Mouse (Mus musculus) liver, postnatal 0 days (tissue): ENCODE data around the gene Pip4k2b. TPM values are rescaled to one million over a fixed set of nuclear protein-coding genes. Genes with fewer than 3 reads are reported as not detected.

Source experiments
- ATAC-seq: fragments of 200-750 bp; cut with Nextera tagmentation; 2 replicates; pipeline ENCODE4 v1.8.0; 2017; ENCODE audit warnings: mild to moderate bottlenecking, moderate library complexity
- DNase-seq: peaks from one replicate; pipeline ENCODE4 v3.0.0-alpha.2; 2016
- H3K27ac ChIP-seq: fragments of 300-500 bp; sonication (generic); 2 replicates; pipeline ENCODE4 v1.5.1; 2014; ENCODE audit warnings: antibody characterized with exemption, moderate library complexity, mild to moderate bottlenecking, low read depth
- H3K27me3 ChIP-seq: fragments of 300-500 bp; sonication (generic); 2 replicates; pipeline ENCODE4 v1.6.1; 2014; ENCODE audit warnings: low read length, control low read depth, mixed read lengths; ENCODE audit not compliant: insufficient read depth
- H3K36me3 ChIP-seq: fragments of 300-500 bp; sonication (generic); replicated peaks from 2 replicates; pipeline ENCODE4 v1.6.1; 2014; ENCODE audit warnings: mild to moderate bottlenecking, control low read depth, low read length, moderate library complexity, mixed read lengths; ENCODE audit not compliant: insufficient read depth
- H3K4me1 ChIP-seq: fragments of 300-500 bp; sonication (generic); 2 replicates; pipeline ENCODE4 v1.6.1; 2014; ENCODE audit warnings: antibody characterized with exemption, mild to moderate bottlenecking, control low read depth; ENCODE audit not compliant: insufficient read depth
- H3K4me2 ChIP-seq: fragments of 300-500 bp; sonication (generic); 2 replicates; pipeline ENCODE4 v1.6.1; 2014; ENCODE audit warnings: low read depth, mild to moderate bottlenecking, low read length, moderate library complexity, mixed read lengths
- H3K4me3 ChIP-seq: fragments of 300-500 bp; sonication (generic); 2 replicates; pipeline ENCODE4 v1.5.1; 2014; ENCODE audit warnings: low read depth, low read length
- H3K9ac ChIP-seq: fragments of 300-500 bp; sonication (generic); replicated peaks from 2 replicates; pipeline ENCODE4 v1.6.1; 2014; ENCODE audit warnings: mild to moderate bottlenecking, moderate library complexity
- H3K9me3 ChIP-seq: fragments of 300-500 bp; sonication (generic); 2 replicates; pipeline ENCODE4 v1.6.1; 2016; ENCODE audit warnings: mild to moderate bottlenecking, control low read depth, low read length, mixed read lengths
- CTCF ChIP-seq: sonication (generic); IDR thresholded peaks from 2 replicates; pipeline ENCODE4 v1.5.1; 2016; ENCODE audit warnings: antibody characterized with exemption, low read depth
- EP300 ChIP-seq: IDR thresholded peaks from 2 replicates; pipeline ENCODE4 v1.6.1; 2016; ENCODE audit warnings: antibody characterized with exemption, low read depth, mild to moderate bottlenecking
- WGBS: fragments of 180-500 bp; shearing (Covaris S2); extraction: QIAGEN DNeasy Blood & Tissue Kit; methylation state at CpG from one replicate; pipeline ENCODE4 v1.1.7; 2014; ENCODE audit not compliant: insufficient replicate concordance; 5-methylcytosine and 5-hydroxymethylcytosine counted together
- polyA plus RNA-seq: library from polyadenylated mRNA; unstranded; fragments of >200 nt; fragmentation: Nextera tagmentation; extraction: Ambion mirVana; gene quantifications from 2 replicates; pipeline ENCODE4 v1.2.1, GENCODE M21; 2015

Pip4k2b gene
- polyA plus RNA-seq, 1 experiment from 2014 or later: 0.59 TPM

DNA sequence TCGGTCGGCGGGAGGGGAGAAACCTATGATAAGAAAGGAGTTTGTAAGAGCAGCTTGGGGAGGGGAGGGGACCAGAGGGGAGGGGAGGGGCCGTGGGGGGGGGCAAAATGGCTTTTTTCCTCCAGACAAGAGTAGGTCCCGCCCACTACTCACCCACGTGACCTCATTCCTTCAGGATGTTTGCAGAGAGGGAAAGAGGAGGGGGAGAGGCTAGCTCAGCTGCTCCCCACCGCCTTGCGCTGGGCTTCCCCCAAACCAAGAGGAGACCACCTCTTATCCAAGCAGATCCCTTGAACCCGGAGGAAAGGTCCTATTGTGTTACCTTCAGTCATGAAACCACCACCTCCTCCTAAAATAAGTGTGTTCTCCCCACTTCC, 44.9 kb downstream of the Pip4k2b start:
- H3K4me3 ChIP-seq: peak overlapping the region; percentile 62
- H3K4me1 ChIP-seq: peaks cover 45% of the 10 kb centered on the region
- H3K27ac ChIP-seq: peak overlapping the region; percentile 49
- peak overlapping the region; percentile 32 for H3K9ac ChIP-seq
- no peak for ATAC-seq
- H3K27me3 ChIP-seq: peaks cover 38% of the 10 kb centered on the region
- H3K36me3 ChIP-seq: 0 out of 2 replicates have a peak, but pooled peaks cover under 1% of the 10 kb centered on the region
- H3K9me3 ChIP-seq: no peaks in the 10 kb centered on the region
- TF ChIP-seq EP300: no peak
- no peak for TF ChIP-seq CTCF
- WGBS: 0% methylated on average over 4 of the region's 9 CpGs
- DNase-seq: peak; percentile 76
- peak overlapping the region; percentile 91 for H3K4me2 ChIP-seq

DNA sequence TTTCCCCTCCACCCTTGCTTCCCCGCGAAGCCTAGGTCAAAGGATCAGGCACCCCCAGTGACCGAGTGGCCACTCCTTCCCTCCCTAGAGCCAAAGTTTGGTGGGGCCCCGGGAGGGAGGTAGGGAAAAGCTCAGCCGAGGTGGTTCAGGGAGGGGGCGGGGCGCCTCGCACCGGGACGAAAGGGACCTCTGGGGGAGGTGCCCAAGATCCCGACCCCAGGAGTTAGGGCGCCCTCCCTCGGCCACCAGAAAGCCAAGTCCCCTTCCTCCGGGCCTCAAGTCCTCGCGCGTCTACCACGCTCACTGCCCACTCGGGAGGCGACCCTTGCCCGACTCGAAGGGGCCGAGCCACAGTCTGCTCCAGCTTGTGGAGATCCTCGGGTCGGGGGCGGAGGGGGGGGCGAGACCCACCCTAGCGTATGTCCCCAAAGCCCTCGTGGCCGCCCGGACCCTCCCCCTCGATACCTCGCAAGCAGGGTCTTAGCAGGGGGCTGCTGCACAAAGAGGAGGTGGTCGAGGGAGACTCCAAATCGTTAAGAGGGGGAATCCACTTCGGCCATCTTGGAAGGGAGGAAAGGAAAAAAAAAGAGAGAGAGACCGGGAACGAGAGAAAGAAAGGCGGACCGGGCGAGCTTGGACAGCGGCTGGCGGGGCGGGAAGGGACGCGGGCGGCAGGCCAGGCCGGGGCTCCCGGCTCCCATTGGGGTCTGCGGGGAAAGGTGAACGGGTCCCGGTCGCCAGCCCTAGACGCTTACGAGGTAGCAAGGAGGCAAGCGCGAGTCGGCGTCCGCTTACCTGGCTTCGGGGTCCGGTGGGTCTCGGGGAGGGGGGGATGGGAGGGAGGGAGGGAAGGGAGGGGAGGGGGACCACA, 45.5 kb downstream of the Pip4k2b start:
- no peak for ATAC-seq
- WGBS: under 1% methylated on average over 51 of the region's 63 CpGs
- H3K9ac ChIP-seq: peak overlapping the region; percentile 64
- peak overlapping the region; percentile 62 for H3K4me3 ChIP-seq
- H3K36me3 ChIP-seq: no peaks in the 10 kb centered on the region
- peak overlapping the region; percentile 91 for H3K4me2 ChIP-seq
- peak; percentile 76 for DNase-seq
- peaks cover 39% of the 10 kb centered on the region for H3K4me1 ChIP-seq
- H3K27ac ChIP-seq: peak overlapping the region; percentile 66
- peaks cover 38% of the 10 kb centered on the region for H3K27me3 ChIP-seq
- TF ChIP-seq CTCF (peak; percentile 52), EP300 (no peak)
- no peaks in the 10 kb centered on the region for H3K9me3 ChIP-seq

DNA sequence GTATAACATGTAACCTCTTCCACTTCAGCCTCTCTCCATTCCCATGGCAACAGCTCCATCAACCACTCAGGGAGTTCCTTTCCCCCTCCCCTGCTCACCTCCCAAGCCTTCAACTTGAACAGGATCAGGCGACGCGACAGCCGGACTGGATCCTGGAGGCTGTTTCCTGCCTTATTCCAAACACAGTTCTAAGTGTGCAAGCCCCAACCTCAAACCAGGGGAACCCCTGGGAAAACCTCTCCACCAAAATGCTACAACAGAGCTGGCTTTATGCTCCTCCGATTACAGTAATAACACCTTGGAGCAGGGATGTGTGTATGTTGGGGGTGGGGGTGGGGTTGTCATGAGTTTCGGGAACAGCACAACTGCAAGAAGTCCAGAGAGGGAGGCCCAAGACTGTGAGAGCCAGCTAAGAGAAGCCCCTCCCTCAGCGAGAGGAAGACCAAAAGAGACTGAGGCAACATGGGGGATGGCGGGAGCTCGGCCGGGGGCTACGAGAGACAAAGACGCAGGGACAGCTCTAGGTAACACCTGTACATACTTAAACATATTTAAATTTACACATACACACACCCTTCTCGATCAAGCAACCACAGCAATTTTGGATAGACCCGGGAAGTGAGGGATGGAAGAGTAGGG, 46.5 kb downstream of the Pip4k2b start:
- Histone ChIP-seq H3K4me3 (peak overlapping the region; percentile 62), H3K36me3 (no peaks in the 10 kb centered on the region), H3K27me3 (peaks cover 38% of the 10 kb centered on the region), H3K9me3 (no peaks in the 10 kb centered on the region), H3K9ac (peak overlapping the region; percentile 64), H3K4me1 (peaks cover 37% of the 10 kb centered on the region), H3K27ac (peak overlapping the region; percentile 66), H3K4me2 (peak overlapping the region; percentile 91)
- no peak for TF ChIP-seq EP300
- no peak for TF ChIP-seq CTCF
- WGBS: 38% methylated on average over 14 of the region's 14 CpGs
- ATAC-seq (no peak), DNase-seq (no peak)

DNA sequence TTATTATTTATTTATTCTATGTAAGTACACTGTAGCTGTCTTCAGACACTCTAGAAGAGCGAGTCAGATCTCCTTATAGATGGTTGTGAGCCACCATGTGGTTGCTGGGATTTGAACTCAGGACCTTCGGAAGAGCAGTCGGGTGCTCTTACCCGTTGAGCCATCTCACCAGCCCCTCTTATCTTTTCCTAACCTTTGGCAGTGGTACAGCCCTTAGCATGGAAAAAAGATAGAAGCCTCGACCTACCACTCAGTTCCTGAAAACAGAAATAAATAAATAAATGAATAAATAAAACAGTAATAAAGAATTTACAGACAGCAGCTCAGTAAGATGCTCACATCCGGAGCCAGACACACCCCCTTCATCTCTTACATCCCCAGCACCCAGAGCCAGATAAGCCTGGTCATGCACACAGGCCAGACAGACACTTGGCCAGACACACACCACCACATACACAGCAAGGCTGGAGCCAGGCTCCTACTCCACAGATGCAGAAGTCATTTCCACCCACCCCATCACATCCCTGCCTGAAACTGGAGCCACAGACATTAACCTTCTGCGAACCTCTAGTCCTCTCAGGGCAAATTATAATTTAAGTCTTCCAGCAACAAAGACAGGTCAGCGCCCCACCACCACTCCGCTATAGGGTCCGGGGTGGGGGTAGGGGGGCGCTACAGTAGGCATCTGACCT, 47.2 kb downstream of the Pip4k2b start:
- DNase-seq (no peak), ATAC-seq (no peak)
- H3K27me3 ChIP-seq: peaks cover 38% of the 10 kb centered on the region
- no peak overlapping the region for H3K27ac ChIP-seq
- H3K4me2 ChIP-seq: peak overlapping the region; percentile 91
- WGBS: 61% methylated on average over 11 of the region's 11 CpGs
- H3K9me3 ChIP-seq: no peaks in the 10 kb centered on the region
- TF ChIP-seq CTCF: no peak
- TF ChIP-seq EP300: no peak
- no peaks in the 10 kb centered on the region for H3K36me3 ChIP-seq
- no peak overlapping the region for H3K4me3 ChIP-seq
- H3K4me1 ChIP-seq: peaks cover 37% of the 10 kb centered on the region
- no peak overlapping the region for H3K9ac ChIP-seq

DNA sequence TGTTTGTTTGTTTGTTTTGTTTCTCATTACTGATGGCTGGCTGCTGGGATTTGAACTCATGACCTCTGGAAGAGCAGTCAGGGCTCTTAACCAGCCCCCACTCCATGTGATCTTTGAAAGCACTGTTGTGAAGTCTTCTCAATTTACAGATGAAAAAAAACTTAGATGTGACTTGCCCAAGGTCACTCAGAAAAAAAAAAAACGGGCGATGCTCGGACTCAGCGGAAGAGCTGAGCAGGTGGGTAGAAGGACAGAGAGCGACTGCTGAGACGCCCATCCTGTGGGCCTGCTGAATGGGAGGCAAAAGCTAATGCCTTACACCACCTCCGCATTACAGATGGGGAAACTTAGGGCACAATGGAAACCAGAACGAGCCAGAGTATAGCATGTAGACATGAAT, 47.8 kb downstream of the Pip4k2b start:
- Histone ChIP-seq H3K27me3 (peaks cover 34% of the 10 kb centered on the region), H3K4me1 (peaks cover 33% of the 10 kb centered on the region)
- WGBS: 75% methylated on average over 8 of the region's 8 CpGs

More for the DNA sequence above, 47.8 kb downstream of the Pip4k2b start:
- TF ChIP-seq CTCF: no peak
- no peak for TF ChIP-seq EP300
- DNase-seq (no peak), ATAC-seq (no peak)
- H3K9ac ChIP-seq: no peak overlapping the region
- H3K4me3 ChIP-seq: no peak overlapping the region
- H3K27ac ChIP-seq: no peak overlapping the region
- H3K36me3 ChIP-seq: 0 out of 2 replicates have a peak, but pooled peaks cover 2% of the 10 kb centered on the region
- no peaks in the 10 kb centered on the region for H3K9me3 ChIP-seq
- H3K4me2 ChIP-seq: no peak overlapping the region
